Mouse (Mus musculus) cortical plate, adult 2 months (tissue): Measurements from ENCODE around the gene Galns.

ENCODE experiments used
- CTCF ChIP-seq: fragments of 200-500 bp; IDR thresholded peaks from 2 replicates; pipeline ENCODE4 v1.5.1; 2011; ENCODE audit warnings: mild to moderate bottlenecking, control low read depth, low read length; ENCODE audit not compliant: insufficient read depth; ENCODE audit errors: extremely low read depth
- POLR2A ChIP-seq: fragments of 200-500 bp; IDR thresholded peaks from 2 replicates; pipeline ENCODE4 v1.6.1; 2011; ENCODE audit warnings: mild to moderate bottlenecking, low read length, control low read depth; ENCODE audit not compliant: insufficient read depth; ENCODE audit errors: extremely low read depth

DNA sequence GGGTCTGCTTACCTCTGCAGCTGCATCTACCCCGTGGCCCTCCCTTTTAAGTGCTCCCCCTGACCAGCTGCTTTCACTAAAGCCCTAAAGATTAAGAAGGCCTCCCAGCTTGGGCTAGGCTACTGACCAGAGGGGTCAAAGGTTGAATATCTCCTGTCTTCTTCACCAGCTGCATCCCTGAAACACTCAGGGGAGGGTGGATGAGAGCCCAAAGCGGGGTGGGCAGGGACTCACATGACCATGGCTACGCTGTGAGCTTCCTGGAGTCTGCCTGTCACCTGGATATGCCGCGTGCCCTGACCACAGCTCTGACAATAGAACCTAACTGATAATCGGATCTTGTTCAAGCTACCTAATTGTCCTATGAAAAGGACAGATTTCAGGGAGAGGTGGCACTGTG lies 11.5 kb upstream of the Galns start, which contains the start of gene Pabpn1l:
- TF ChIP-seq CTCF = no peak
- TF ChIP-seq POLR2A = no peak
